Mouse (Mus musculus): ENCODE results near the gene Iscu.

- TF ChIP-seq CTCF (IDR thresholded peaks at IDR 0.05; ENCODE audit: extremely low read depth, insufficient read depth, low read length) (no peak), POLR2A (IDR thresholded peaks at IDR 0.05; ENCODE audit: extremely low read depth, insufficient read depth, low read length) (no peak)
Measured at GRCm38 (mm10) chr5:113798525-113798924, 26.0 kb downstream of the Iscu start.

All from cortical plate, adult 2 months (tissue).